Mouse (Mus musculus) liver, adult 2 months (tissue): Measurements from ENCODE around the gene Tgfbr3. TPM values are rescaled to one million over a fixed set of nuclear protein-coding genes. Genes with fewer than 3 reads are reported as not detected.
A peak's percentile ranks its signal among the peaks of the same experiment; 100 is the strongest.

Experiments
- DNase-seq: peaks from one replicate; pipeline ENCODE4 v3.0.0-alpha.2; 2011; ENCODE audit warnings: low read depth, low spot score; ENCODE audit errors: extremely low read depth
- H3K27ac ChIP-seq: fragments of 200-500 bp; replicated peaks from 2 replicates; pipeline ENCODE4 v1.5.1; 2012; ENCODE audit warnings: low read depth, mild to moderate bottlenecking, control low read depth, inconsistent platforms, low read length; ENCODE audit not compliant: insufficient read depth
- H3K27me3 ChIP-seq: fragments of 200-500 bp; 2 replicates; pipeline ENCODE4 v1.6.1; 2012; ENCODE audit warnings: mild to moderate bottlenecking, moderate library complexity, low read length, inconsistent platforms; ENCODE audit not compliant: control insufficient read depth, insufficient read depth
- H3K36me3 ChIP-seq: fragments of 200-500 bp; 2 replicates; pipeline ENCODE4 v1.6.1; 2012; ENCODE audit warnings: low read length, inconsistent platforms; ENCODE audit not compliant: control insufficient read depth, insufficient read depth
- H3K4me1 ChIP-seq: fragments of 200-500 bp; 2 replicates; pipeline ENCODE4 v1.6.1; 2011; ENCODE audit warnings: low read length; ENCODE audit not compliant: control insufficient read depth, insufficient read depth
- H3K4me3 ChIP-seq: fragments of 200-500 bp; 2 replicates; pipeline ENCODE4 v1.5.1; 2011; ENCODE audit warnings: low read depth, mild to moderate bottlenecking, control low read depth, low read length, moderate library complexity; ENCODE audit not compliant: insufficient read depth
- H3K79me2 ChIP-seq: fragments of 200-500 bp; 2 replicates; pipeline ENCODE4 v1.6.1; 2012; ENCODE audit warnings: inconsistent platforms, mild to moderate bottlenecking, low read length, moderate library complexity; ENCODE audit not compliant: control insufficient read depth, insufficient read depth
- H3K9ac ChIP-seq: fragments of 200-500 bp; 2 replicates; pipeline ENCODE4 v1.6.1; 2012; ENCODE audit warnings: low read depth, mild to moderate bottlenecking, control low read depth, inconsistent platforms, low read length
- CTCF ChIP-seq: fragments of 200-500 bp; IDR thresholded peaks from 2 replicates; pipeline ENCODE4 v1.5.1; 2011; ENCODE audit warnings: low read depth, low read length, control low read depth
- POLR2A ChIP-seq: fragments of 200-500 bp; IDR thresholded peaks from 2 replicates; pipeline ENCODE4 v1.6.1; 2011; ENCODE audit warnings: low read length, control low read depth; ENCODE audit not compliant: insufficient read depth; ENCODE audit errors: extremely low read depth
- WGBS: fragments of 180-500 bp; shearing (Covaris S2); methylation state at CpG from one replicate; pipeline ENCODE4 v1.1.7; 2018; 5-methylcytosine and 5-hydroxymethylcytosine counted together
- polyA plus RNA-seq: library from polyadenylated mRNA; depleted of rRNA; stranded (reverse); fragments of >200 nt; gene quantifications from 2 replicates; pipeline ENCODE4 v1.2.3, GENCODE M21; 2012
- total RNA-seq: library from RNA; depleted of rRNA; stranded (reverse); fragments of >200 nt; gene quantifications from 2 replicates; pipeline ENCODE4 v1.2.3, GENCODE M21; 2014

Gene Tgfbr3
- total and polyA plus RNA-seq, 2 experiments, result 4.0 to 6.6 TPM

- Histone ChIP-seq H3K4me1 (peaks cover 13% of the 10 kb centered on the region), H3K36me3 (no peaks in the 10 kb centered on the region), H3K9ac (no peak overlapping the region), H3K27me3 (no peaks in the 10 kb centered on the region), H3K4me3 (no peak overlapping the region), H3K27ac (no peak overlapping the region), H3K79me2 (peaks cover 8% of the 10 kb centered on the region; the same call in 1 of the 2 replicates)
- no peak for TF ChIP-seq CTCF
- no peak for TF ChIP-seq POLR2A
- 78% methylated on average over 3 of the region's 3 CpGs for WGBS
- DNase-seq, result no peak
Measured at GRCm38 (mm10) chr5:107276186-107276585, 13.2 kb downstream of the Tgfbr3 start.

- Histone ChIP-seq H3K4me3 (no peak overlapping the region), H3K36me3 (no peaks in the 10 kb centered on the region), H3K27me3 (no peaks in the 10 kb centered on the region), H3K9ac (no peak overlapping the region), H3K79me2 (peaks cover 6% of the 10 kb centered on the region; the same call in 1 of the 2 replicates), H3K27ac (peak overlapping the region; percentile 4; the same call in 1 of the 2 replicates), H3K4me1 (peaks cover 13% of the 10 kb centered on the region)
- WGBS, result 13% methylated on average over 11 of the region's 11 CpGs
- peak; percentile 94 for DNase-seq
- TF ChIP-seq POLR2A (no peak), CTCF (no peak)
Measured at GRCm38 (mm10) chr5:107272252-107273028, 17.0 kb downstream of the Tgfbr3 start.

GRCm38 (mm10) chr5:107269006-107269328, 20.5 kb downstream of the Tgfbr3 start:
- no peaks in the 10 kb centered on the region for H3K27me3 ChIP-seq
- TF ChIP-seq CTCF (no peak), POLR2A (no peak)
- H3K79me2 ChIP-seq, result peaks cover 12% of the 10 kb centered on the region; the same call in 1 of the 2 replicates
- no peak overlapping the region for H3K9ac ChIP-seq
- DNase-seq, result no peak
- no peak overlapping the region for H3K27ac ChIP-seq
- H3K4me3 ChIP-seq, result no peak overlapping the region
- H3K4me1 ChIP-seq, result peaks cover 13% of the 10 kb centered on the region
- no peaks in the 10 kb centered on the region for H3K36me3 ChIP-seq
- 70% methylated on average over 6 of the region's 6 CpGs for WGBS

- Histone ChIP-seq H3K9ac (no peak overlapping the region), H3K4me3 (no peak overlapping the region), H3K79me2 (peaks cover 15% of the 10 kb centered on the region; the same call in 1 of the 2 replicates), H3K27me3 (no peaks in the 10 kb centered on the region), H3K4me1 (peaks cover 12% of the 10 kb centered on the region), H3K27ac (peak overlapping the region; percentile 15; the same call in 1 of the 2 replicates), H3K36me3 (no peaks in the 10 kb centered on the region)
- DNase-seq, result no peak
- WGBS, result 73% methylated on average over 16 of the region's 16 CpGs
- TF ChIP-seq POLR2A, result no peak
- no peak for TF ChIP-seq CTCF
Measured at GRCm38 (mm10) chr5:107268121-107269005, 21.1 kb downstream of the Tgfbr3 start.

GRCm38 (mm10) chr5:107266566-107266965, 22.9 kb downstream of the Tgfbr3 start:
- WGBS, result 83% methylated on average over 3 of the region's 3 CpGs
- H3K4me1 ChIP-seq, result no peaks in the 10 kb centered on the region; the same call in 1 of the 2 replicates
- no peak overlapping the region for H3K4me3 ChIP-seq
- H3K36me3 ChIP-seq, result no peaks in the 10 kb centered on the region
- DNase-seq, result no peak
- peaks cover 16% of the 10 kb centered on the region; the same call in 1 of the 2 replicates for H3K79me2 ChIP-seq
- H3K9ac ChIP-seq, result no peak overlapping the region
- no peaks in the 10 kb centered on the region for H3K27me3 ChIP-seq
- H3K27ac ChIP-seq, result no peak overlapping the region
- TF ChIP-seq CTCF, result no peak
- TF ChIP-seq POLR2A, result no peak
